Mouse (Mus musculus) layer of hippocampus, adult 9-11 months (tissue): ENCODE results near the gene Gm42417.
"Not testable (repeated sequence)": the region's sequence is repeated elsewhere in the genome, so short reads cannot be mapped to it uniquely, and the experiment has no call there.

Experiments used
- DNase-seq: peaks from one replicate; pipeline ENCODE4 v3.0.0; 2022

Gene Gm42417

GRCm38 (mm10) chr1:36542925-36543324, 3.7 kb upstream of the Gm42417 start:
- no peak for DNase-seq

GRCm38 (mm10) chr1:36541844-36542243, 2.6 kb upstream of the Gm42417 start:
- DNase-seq = no peak

- no peak for DNase-seq
Observed at GRCm38 (mm10) chr1:36540807-36541206, 1.6 kb upstream of the Gm42417 start.

- DNase-seq = no peak
Observed at GRCm38 (mm10) chr1:36540132-36540531, 903 bp upstream of the Gm42417 start.

GRCm38 (mm10) chr1:36538727-36539126, 502 bp downstream of the Gm42417 start:
- DNase-seq = no peak

- DNase-seq = not testable (repeated sequence)
Observed at GRCm38 (mm10) chr1:36536783-36537182, 2.4 kb downstream of the Gm42417 start, which contains the start of gene Ankrd23. Gene Ankrd23, minus strand, starts transcription at chr1:36536883.

GRCm38 (mm10) chr1:36536397-36536728, 2.9 kb downstream of the Gm42417 start:
- no peak for DNase-seq

GRCm38 (mm10) chr1:36535477-36536396, 3.5 kb downstream of the Gm42417 start:
- DNase-seq = no peak

- no peak for DNase-seq
Observed at GRCm38 (mm10) chr1:36534595-36535058, 4.6 kb downstream of the Gm42417 start.

GRCm38 (mm10) chr1:36533546-36533945, 5.7 kb downstream of the Gm42417 start:
- DNase-seq = no peak

- DNase-seq = no peak
Observed at GRCm38 (mm10) chr1:36531461-36531860, 7.8 kb downstream of the Gm42417 start.

- no peak for DNase-seq
Observed at GRCm38 (mm10) chr1:36530962-36531361, 8.3 kb downstream of the Gm42417 start.

GRCm38 (mm10) chr1:36530485-36530884, 8.7 kb downstream of the Gm42417 start:
- no peak for DNase-seq

- no peak for DNase-seq
Observed at GRCm38 (mm10) chr1:36529875-36530274, 9.4 kb downstream of the Gm42417 start.

GRCm38 (mm10) chr1:36529274-36529673, 10.0 kb downstream of the Gm42417 start:
- DNase-seq = no peak

GRCm38 (mm10) chr1:36528351-36528750, 10.9 kb downstream of the Gm42417 start:
- no peak for DNase-seq

GRCm38 (mm10) chr1:36526903-36527302, 12.3 kb downstream of the Gm42417 start:
- no peak for DNase-seq

- DNase-seq = no peak
Observed at GRCm38 (mm10) chr1:36525774-36526173, 13.5 kb downstream of the Gm42417 start.

- no peak for DNase-seq
Observed at GRCm38 (mm10) chr1:36524058-36524457, 15.2 kb downstream of the Gm42417 start.

GRCm38 (mm10) chr1:36523332-36524013, 15.8 kb downstream of the Gm42417 start:
- no peak for DNase-seq

- DNase-seq = no peak
Observed at GRCm38 (mm10) chr1:36522210-36522609, 17.0 kb downstream of the Gm42417 start.

- no peak for DNase-seq
Observed at GRCm38 (mm10) chr1:36519626-36520025, 19.6 kb downstream of the Gm42417 start.

GRCm38 (mm10) chr1:36518259-36518658, 21.0 kb downstream of the Gm42417 start:
- DNase-seq = no peak

- no peak for DNase-seq
Observed at GRCm38 (mm10) chr1:36513718-36514117, 25.5 kb downstream of the Gm42417 start.
